Mouse (Mus musculus): Measurements from ENCODE around the gene Glt6d1. TPM values are rescaled to one million over a fixed set of nuclear protein-coding genes. Genes with fewer than 3 reads are reported as not detected.

The Glt6d1 gene
- not detected in 2 replicates for polyA plus RNA-seq (2015; fragmentation: Nextera tagmentation; extraction: Ambion mirVana)

GRCm38 (mm10) chr2:25815748-25816147, at the start of gene Glt6d1:
Glt6d1 (minus strand) TSS chr2:25815848.

GRCm38 (mm10) chr2:25863337-25864131, 47.9 kb upstream of the Glt6d1 start, which contains the start of gene Kcnt1:
Kcnt1 (plus strand) TSS chr2:25863734.

GRCm38 (mm10) chr2:25847226-25847625, 31.6 kb upstream of the Glt6d1 start, which contains the start of gene Sohlh1:
Sohlh1 (minus strand) TSS chr2:25847248.

GRCm38 (mm10) chr2:25822806-25823205, 7.2 kb upstream of the Glt6d1 start, which contains the start of gene Lcn9:
Lcn9 (plus strand) TSS chr2:25823153.

GRCm38 (mm10) chr2:25781957-25782356, 33.7 kb downstream of the Glt6d1 start, which contains the start of gene Gm13539:
Gm13539 (plus strand) TSS chr2:25782257.

GRCm38 (mm10) chr2:25776717-25777116, 38.9 kb downstream of the Glt6d1 start, which contains the start of gene Lcn11:
Lcn11 (plus strand) TSS chr2:25777017.

GRCm38 (mm10) chr2:25765269-25765668, 50.4 kb downstream of the Glt6d1 start, which contains the start of gene Lcn3:
Lcn3 (plus strand) TSS chr2:25765569.

Other genes starting within 250 kb of the Glt6d1 start
- 0.19 and 1.1 TPM in 2 replicates for gene Mamdc4, start 241.0 kb downstream of the Glt6d1 start, polyA plus RNA-seq (2015; fragmentation: Nextera tagmentation; extraction: Ambion mirVana)
- gene Phpt1, start 240.6 kb downstream of the Glt6d1 start, polyA plus RNA-seq (2015; fragmentation: Nextera tagmentation; extraction: Ambion mirVana) = 78.4 and 95.7 TPM in 2 replicates
- gene Ajm1, start 234.1 kb downstream of the Glt6d1 start, polyA plus RNA-seq (2015; fragmentation: Nextera tagmentation; extraction: Ambion mirVana) = 0.05 TPM in 1 of 2 replicates, not detected in the other
- gene Rabl6, start 207.3 kb downstream of the Glt6d1 start, polyA plus RNA-seq (2015; fragmentation: Nextera tagmentation; extraction: Ambion mirVana) = 31.5 and 33.2 TPM in 2 replicates
- gene Ccdc183, start 198.2 kb downstream of the Glt6d1 start, polyA plus RNA-seq (2015; fragmentation: Nextera tagmentation; extraction: Ambion mirVana) = 0.23 and 0.37 TPM in 2 replicates
- gene Tmem141, start 193.8 kb downstream of the Glt6d1 start, polyA plus RNA-seq (2015; fragmentation: Nextera tagmentation; extraction: Ambion mirVana) = 61.4 and 62.3 TPM in 2 replicates
- 55.5 and 333 TPM in 2 replicates for gene Fcna, start 187.8 kb downstream of the Glt6d1 start, polyA plus RNA-seq (2015; fragmentation: Nextera tagmentation; extraction: Ambion mirVana)
- 1.5 and 2.1 TPM in 2 replicates for gene Lcn8, start 162.7 kb downstream of the Glt6d1 start, polyA plus RNA-seq (2015; fragmentation: Nextera tagmentation; extraction: Ambion mirVana)
- gene Lcn5, start 157.9 kb downstream of the Glt6d1 start, polyA plus RNA-seq (2015; fragmentation: Nextera tagmentation; extraction: Ambion mirVana) = not detected in 2 replicates
- gene Lcn6, start 139.1 kb downstream of the Glt6d1 start, polyA plus RNA-seq (2015; fragmentation: Nextera tagmentation; extraction: Ambion mirVana) = 0.34 and 0.50 TPM in 2 replicates
- 0.57 and 0.71 TPM in 2 replicates for gene Lcn10, start 133.1 kb downstream of the Glt6d1 start, polyA plus RNA-seq (2015; fragmentation: Nextera tagmentation; extraction: Ambion mirVana)
- gene Obp2a, start 115.8 kb downstream of the Glt6d1 start, polyA plus RNA-seq (2015; fragmentation: Nextera tagmentation; extraction: Ambion mirVana) = not detected in 2 replicates
- 61.4 and 71.3 TPM in 2 replicates for gene Bmyc, start 109.1 kb downstream of the Glt6d1 start, polyA plus RNA-seq (2015; fragmentation: Nextera tagmentation; extraction: Ambion mirVana)
- not detected in 2 replicates for gene Obp2b, start 78.8 kb downstream of the Glt6d1 start, polyA plus RNA-seq (2015; fragmentation: Nextera tagmentation; extraction: Ambion mirVana)
- not detected in 2 replicates for gene Lcn3, start 50.3 kb downstream of the Glt6d1 start, polyA plus RNA-seq (2015; fragmentation: Nextera tagmentation; extraction: Ambion mirVana)
- not detected in 2 replicates for gene Lcn11, start 38.8 kb downstream of the Glt6d1 start, polyA plus RNA-seq (2015; fragmentation: Nextera tagmentation; extraction: Ambion mirVana)
- gene Gm13539, start 33.6 kb downstream of the Glt6d1 start, polyA plus RNA-seq (2015; fragmentation: Nextera tagmentation; extraction: Ambion mirVana) = not detected in 2 replicates
- not detected in 2 replicates for gene Lcn9, start 7.3 kb upstream of the Glt6d1 start, polyA plus RNA-seq (2015; fragmentation: Nextera tagmentation; extraction: Ambion mirVana)
- gene Sohlh1, start 31.4 kb upstream of the Glt6d1 start, polyA plus RNA-seq (2015; fragmentation: Nextera tagmentation; extraction: Ambion mirVana) = not detected in 2 replicates
- gene Kcnt1, start 47.9 kb upstream of the Glt6d1 start, polyA plus RNA-seq (2015; fragmentation: Nextera tagmentation; extraction: Ambion mirVana) = 1.5 and 2.8 TPM in 2 replicates
- 10.7 and 11.8 TPM in 2 replicates for gene Camsap1, start 167.4 kb upstream of the Glt6d1 start, polyA plus RNA-seq (2015; fragmentation: Nextera tagmentation; extraction: Ambion mirVana)
- gene Ubac1, start 205.9 kb upstream of the Glt6d1 start, polyA plus RNA-seq (2015; fragmentation: Nextera tagmentation; extraction: Ambion mirVana) = 55.9 and 57.4 TPM in 2 replicates

Data from urinary bladder, postnatal 0 days (tissue).